Mouse (Mus musculus): ENCODE measurements around the gene Gzmm.

GRCm38 (mm10) chr10:79698459-79698858, 9.6 kb downstream of the Gzmm start:
- TF ChIP-seq EP300 (IDR thresholded peaks at IDR 0.05; ENCODE audit: low read depth) (no peak), CTCF (IDR thresholded peaks at IDR 0.05; ENCODE audit: low read depth) (no peak)
